14 mouse cellular contexts compared by ENCODE assay signal in genomic region chr6:52150401-52150966, GRCm38 (mm10). TPM values are rescaled to one million over a fixed set of nuclear protein-coding genes. Genes with fewer than 3 reads are reported as not detected.
DNase-seq lines count a peak whose midpoint lies in the region; ATAC-seq lines count a peak whose summit lies in the region.
"Had no signal": no experiment of that assay in that cellular context is flagged by ENCODE, and none has a peak within 500 bp of the region (broad histone marks: within the 10 kb centered on the region; RNA-seq: fewer than 3 reads in every experiment).

No protein-coding gene starts in this region.

- H3K4me2 ChIP-seq in kidney, embryonic 14.5 days (replicated peaks; ENCODE audit: low read depth, low read length), result peak overlapping the region; percentile 25; the same call in 1 of the 2 replicates
- no peak overlapping the region for H3K4me2 ChIP-seq in embryonic facial prominence, embryonic 14.5 days (ENCODE audit: low read depth, low read length)
- H3K4me2 ChIP-seq: liver, embryonic 15.5 days; midbrain, embryonic 15.5 days had no signal

- peaks cover 3% of the 10 kb centered on the region; the same call in 1 of the 2 replicates for H3K4me1 ChIP-seq in kidney, embryonic 14.5 days (ENCODE audit: control insufficient read depth, insufficient read depth, low read length)
- H3K4me1 ChIP-seq in embryonic facial prominence, embryonic 14.5 days (ENCODE audit: control insufficient read depth, insufficient read depth, low read length), result no peaks in the 10 kb centered on the region
- H3K4me1 ChIP-seq: liver, embryonic 15.5 days; midbrain, embryonic 15.5 days had no signal

- no peak overlapping the region for H3K9ac ChIP-seq in kidney, embryonic 14.5 days (ENCODE audit: low read depth, low read length)
- H3K9ac ChIP-seq in embryonic facial prominence, embryonic 14.5 days (ENCODE audit: low read depth, low read length), result no peak overlapping the region
- H3K9ac ChIP-seq: liver, embryonic 15.5 days; midbrain, embryonic 15.5 days had no signal

- no peaks in the 10 kb centered on the region for H3K9me3 ChIP-seq in kidney, embryonic 14.5 days (ENCODE audit: control insufficient read depth, low read length)
- H3K9me3 ChIP-seq in embryonic facial prominence, embryonic 14.5 days (ENCODE audit: control insufficient read depth, low read length), result peaks cover 6% of the 10 kb centered on the region; the same call in 1 of the 2 replicates
- H3K9me3 ChIP-seq: liver, embryonic 15.5 days; midbrain, embryonic 15.5 days had no signal

- WGBS in kidney, embryonic 14.5 days, result 7% methylated on average over 16 of the region's 16 CpGs
- WGBS in embryonic facial prominence, embryonic 14.5 days, result 6% methylated on average over 16 of the region's 16 CpGs

- H3K27ac ChIP-seq in kidney, embryonic 14.5 days (ENCODE audit: low read depth, low read length), result no peak overlapping the region
- H3K27ac ChIP-seq in embryonic facial prominence, embryonic 14.5 days (replicated peaks; ENCODE audit: low read depth, low read length), result no peak overlapping the region
- H3K27ac ChIP-seq: liver, embryonic 15.5 days; midbrain, embryonic 15.5 days had no signal

- DNase-seq in kidney, adult 8-10 months, result no peak
- peak; percentile 50 for DNase-seq in ES-CJ7 (ENCODE audit: low read depth, low spot score)
- DNase-seq in embryonic facial prominence, embryonic 14.5 days (ENCODE audit: low spot score), result peak; percentile 61
- DNase-seq in neural tube, embryonic 10.5 days (ENCODE audit: extremely low spot score, low spot score), result peak; percentile 65
- no peak for DNase-seq in adrenal gland, postnatal 14 days
- no peak for DNase-seq in frontal cortex, postnatal 25 days (ENCODE audit: low spot score in 2 of 2)
- DNase-seq in adrenal gland, adult 8-10 months, result no peak

- peaks cover 37% of the 10 kb centered on the region for H3K27me3 ChIP-seq in kidney, embryonic 14.5 days (ENCODE audit: control insufficient read depth, insufficient read depth, low read length)
- H3K27me3 ChIP-seq in embryonic facial prominence, embryonic 14.5 days (replicated peaks; ENCODE audit: control insufficient read depth, insufficient read depth, low read length), result peaks cover 87% of the 10 kb centered on the region

- no peaks in the 10 kb centered on the region for H3K36me3 ChIP-seq in kidney, embryonic 14.5 days (ENCODE audit: control insufficient read depth, insufficient read depth, low read length)
- H3K36me3 ChIP-seq in embryonic facial prominence, embryonic 14.5 days (ENCODE audit: control insufficient read depth, insufficient read depth, low read length), result no peaks in the 10 kb centered on the region
- H3K36me3 ChIP-seq: liver, embryonic 15.5 days; midbrain, embryonic 15.5 days had no signal

- H3K4me3 ChIP-seq in kidney, embryonic 14.5 days (ENCODE audit: low read length), result no peak overlapping the region; the same call in 1 of the 2 replicates
- no peak overlapping the region for H3K4me3 ChIP-seq in embryonic facial prominence, embryonic 14.5 days (ENCODE audit: low read depth, low read length)
- H3K4me3 ChIP-seq: erythroblast, embryonic 14.5 days; liver, embryonic 15.5 days; midbrain, embryonic 15.5 days had no signal

- ATAC-seq in kidney, embryonic 14.5 days (ENCODE audit: low FRiP score, low TSS enrichment), result peak; percentile 62; the same call in 1 of the 2 replicates
- ATAC-seq in embryonic facial prominence, embryonic 14.5 days (ENCODE audit: low read depth), result 0 out of 2 replicates have a peak, but pooled peaks have one; percentile 53
- ATAC-seq: CD4-positive, CD25-positive, alpha-beta regulatory T cell, adult 4 months; midbrain, embryonic 15.5 days had no signal

RNA-seq across cellular contexts. Expression of gene Hoxa1, which starts 7.6 kb away (rescaled TPM):
- polyA plus RNA-seq in kidney, embryonic 14.5 days (2014; fragmentation: Nextera tagmentation; extraction: Ambion mirVana), result 0.64 and 1.0 TPM in 2 replicates
- polyA plus RNA-seq in embryonic facial prominence, embryonic 14.5 days (2014; fragmentation: Nextera tagmentation; extraction: Ambion mirVana), result 1.4 and 1.7 TPM in 2 replicates
- 0.64 and 1.1 TPM in 2 replicates for total RNA-seq in adrenal gland, postnatal 14 days (2021)
- 1 to 10 TPM in 1 of 4 experiments, under 1 TPM in 3; 0.23 to 1.1 (median 0.83) TPM for total RNA-seq in adrenal gland, adult 8-10 months (2022)
- total RNA-seq: layer of hippocampus, postnatal 14 days had no signal
- polyA plus RNA-seq: CD4-positive, CD25-positive, alpha-beta regulatory T cell, adult 4 months; erythroblast, embryonic 14.5 days had no signal

RNA-seq across cellular contexts. Expression of gene Hoxa2, which starts 14.1 kb away (rescaled TPM):
- 4.7 and 5.5 TPM in 2 replicates for polyA plus RNA-seq in kidney, embryonic 14.5 days (2014; fragmentation: Nextera tagmentation; extraction: Ambion mirVana)
- 7.2 and 11.1 TPM in 2 replicates for polyA plus RNA-seq in embryonic facial prominence, embryonic 14.5 days (2014; fragmentation: Nextera tagmentation; extraction: Ambion mirVana)
- total RNA-seq in adrenal gland, postnatal 14 days (2021), result 3.3 and 3.8 TPM in 2 replicates
- 1 to 10 TPM in 3 of 4 experiments, under 1 TPM in 1; 0.80 to 3.4 (median 2.6) TPM for total RNA-seq in adrenal gland, adult 8-10 months (2022)
- total RNA-seq: layer of hippocampus, postnatal 14 days had no signal
- polyA plus RNA-seq: CD4-positive, CD25-positive, alpha-beta regulatory T cell, adult 4 months; erythroblast, embryonic 14.5 days had no signal

RNA-seq across cellular contexts. Expression of gene 5730596B20Rik, which starts 26.8 kb away (rescaled TPM):
- 2.7 and 2.9 TPM in 2 replicates for polyA plus RNA-seq in kidney, embryonic 14.5 days (2014; fragmentation: Nextera tagmentation; extraction: Ambion mirVana)
- polyA plus RNA-seq in embryonic facial prominence, embryonic 14.5 days (2014; fragmentation: Nextera tagmentation; extraction: Ambion mirVana), result 0.10 and 0.46 TPM in 2 replicates
- 0.45 and 0.63 TPM in 2 replicates for total RNA-seq in adrenal gland, postnatal 14 days (2021)
- total RNA-seq in adrenal gland, adult 8-10 months (2022), result under 1 TPM; 0.17 to 0.77 (median 0.42) TPM
- total RNA-seq: layer of hippocampus, postnatal 14 days had no signal
- polyA plus RNA-seq: CD4-positive, CD25-positive, alpha-beta regulatory T cell, adult 4 months; erythroblast, embryonic 14.5 days; heart, embryonic 14.5 days; midbrain, embryonic 15.5 days had no signal

RNA-seq across cellular contexts. Expression of gene Hoxa4, which starts 41.1 kb away (rescaled TPM):
- polyA plus RNA-seq in kidney, embryonic 14.5 days (2014; fragmentation: Nextera tagmentation; extraction: Ambion mirVana), result 3.1 and 3.6 TPM in 2 replicates
- polyA plus RNA-seq in embryonic facial prominence, embryonic 14.5 days (2014; fragmentation: Nextera tagmentation; extraction: Ambion mirVana), result 1.1 and 1.6 TPM in 2 replicates
- total RNA-seq in adrenal gland, postnatal 14 days (2021), result 6.4 and 7.3 TPM in 2 replicates
- total RNA-seq in adrenal gland, adult 8-10 months (2022), result 1 to 10 TPM; 1.9 to 3.3 (median 2.7) TPM
- total RNA-seq: layer of hippocampus, postnatal 14 days had no signal
- polyA plus RNA-seq: CD4-positive, CD25-positive, alpha-beta regulatory T cell, adult 4 months; erythroblast, embryonic 14.5 days; midbrain, embryonic 15.5 days had no signal

RNA-seq across cellular contexts. Expression of gene Hoxa5, which starts 53.9 kb away (rescaled TPM):
- 15.7 and 16.6 TPM in 2 replicates for polyA plus RNA-seq in kidney, embryonic 14.5 days (2014; fragmentation: Nextera tagmentation; extraction: Ambion mirVana)
- polyA plus RNA-seq in embryonic facial prominence, embryonic 14.5 days (2014; fragmentation: Nextera tagmentation; extraction: Ambion mirVana), result 2.4 and 3.3 TPM in 2 replicates
- total RNA-seq in adrenal gland, postnatal 14 days (2021), result 25.8 and 26.3 TPM in 2 replicates
- total RNA-seq in adrenal gland, adult 8-10 months (2022), result 10 to 100 TPM; 10.8 to 15.6 (median 13.3) TPM
- total RNA-seq: layer of hippocampus, postnatal 14 days had no signal
- polyA plus RNA-seq: CD4-positive, CD25-positive, alpha-beta regulatory T cell, adult 4 months; erythroblast, embryonic 14.5 days; midbrain, embryonic 15.5 days had no signal

Comparison
In these comparisons a context has a peak if more than half of its experiments do, and no peak if none do; other contexts are left out.
1. DNase-seq: peak in ES-CJ7 (single experiment), embryonic facial prominence, embryonic 14.5 days (single experiment) and neural tube, embryonic 10.5 days (single experiment); none in kidney, adult 8-10 months (0 of 2), adrenal gland, postnatal 14 days (single experiment), frontal cortex, postnatal 25 days (0 of 2) and adrenal gland, adult 8-10 months (single experiment).